Mouse (Mus musculus) cortical plate, adult 2 months (tissue): ENCODE data around the gene Tmem234.

Experiments used
- CTCF ChIP-seq: fragments of 200-500 bp; IDR thresholded peaks from 2 replicates; pipeline ENCODE4 v1.5.1; 2011; ENCODE audit warnings: mild to moderate bottlenecking, control low read depth, low read length; ENCODE audit not compliant: insufficient read depth; ENCODE audit errors: extremely low read depth
- POLR2A ChIP-seq: fragments of 200-500 bp; IDR thresholded peaks from 2 replicates; pipeline ENCODE4 v1.6.1; 2011; ENCODE audit warnings: mild to moderate bottlenecking, low read length, control low read depth; ENCODE audit not compliant: insufficient read depth; ENCODE audit errors: extremely low read depth

DNA sequence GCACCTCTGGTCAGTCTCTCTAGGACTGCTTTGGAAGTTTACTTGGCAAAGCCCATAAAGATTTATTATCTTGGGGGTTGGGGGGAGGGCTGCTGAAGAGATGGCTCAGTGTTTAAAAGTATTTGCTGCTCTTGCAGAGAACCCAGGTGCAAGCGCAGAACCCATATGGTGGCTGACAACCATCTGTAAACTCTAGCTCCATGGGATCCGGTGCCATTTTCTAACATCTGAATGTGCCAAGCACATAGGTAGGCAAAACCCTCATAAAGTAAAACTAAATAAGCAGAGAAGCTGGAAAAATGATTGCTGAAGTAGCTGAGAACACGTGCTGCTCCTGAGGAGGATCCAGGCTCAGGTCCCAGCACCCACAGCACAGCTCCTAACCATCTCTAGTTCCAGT, 61.1 kb downstream of the Tmem234 start:
- TF ChIP-seq CTCF (no peak), POLR2A (no peak)
